Mouse (Mus musculus): ENCODE measurements around the gene Zfp637.

Gene Zfp637

DNA sequence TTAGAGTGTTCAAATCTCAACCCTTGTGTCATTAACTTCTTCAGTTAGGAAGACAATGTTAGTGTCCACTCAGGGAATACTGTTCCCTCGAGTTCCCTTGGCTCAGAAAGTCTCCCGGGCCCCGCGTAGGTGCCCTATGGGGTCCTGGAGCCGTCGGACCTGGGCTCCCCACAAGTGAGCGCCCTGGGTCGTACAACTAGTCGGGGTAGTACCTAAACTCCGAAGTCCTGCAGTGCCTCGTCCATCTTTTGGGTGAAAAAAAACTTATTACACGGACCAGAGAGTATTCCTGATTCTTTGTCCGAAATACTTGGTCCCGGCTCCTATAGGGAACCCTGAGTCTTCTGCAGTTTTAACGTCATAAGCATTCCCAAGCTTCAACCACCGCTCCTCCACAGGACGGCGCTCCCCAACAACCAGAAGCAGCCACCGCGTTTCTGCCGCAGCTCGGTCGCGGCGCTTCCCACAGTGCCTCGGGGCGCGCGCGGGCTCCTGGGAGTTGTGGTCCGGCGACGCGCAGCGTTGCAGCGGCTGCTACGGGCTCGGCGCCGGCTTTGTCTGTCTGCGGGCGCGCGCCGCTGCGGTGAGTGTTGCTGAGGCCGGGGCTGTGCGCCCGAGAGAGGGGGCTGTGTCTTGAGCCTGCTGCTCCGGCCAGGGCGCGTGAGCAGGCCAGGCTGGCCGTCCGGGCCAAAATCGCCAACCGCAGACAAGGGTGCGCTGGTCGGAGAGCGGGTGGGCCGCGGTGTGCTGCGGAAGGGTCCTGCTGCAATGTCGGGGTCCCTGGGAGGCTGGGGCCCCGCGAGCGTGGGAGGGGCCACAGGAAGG lies at the start of gene Zfp637:
Zfp637 (plus strand) TSS at position 495 of the 825 bp plus-strand sequence.
- DNase-seq (ENCODE audit: low read depth, low spot score): peak; percentile 97

DNA sequence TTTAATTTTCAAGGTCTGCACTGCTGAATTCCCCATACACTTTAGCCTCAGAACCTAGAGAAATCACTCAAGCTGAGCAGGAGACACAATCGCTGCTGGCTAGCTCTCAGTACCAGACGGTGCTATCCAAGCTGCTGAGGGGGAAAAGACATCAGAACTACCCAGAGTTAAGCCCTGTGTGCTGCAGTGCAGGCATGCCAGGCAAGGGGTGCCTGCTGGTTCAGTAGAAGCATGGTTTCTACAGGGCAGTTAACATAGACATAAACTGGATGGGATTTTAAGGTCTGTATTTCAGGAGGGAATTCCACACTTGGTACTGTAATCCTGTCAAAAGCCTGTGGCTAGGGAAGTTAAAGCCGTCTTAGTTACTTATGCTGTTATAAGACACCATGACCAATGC lies 45.7 kb upstream of the Zfp637 start:
- no peak for DNase-seq (ENCODE audit: low read depth, low spot score)

DNA sequence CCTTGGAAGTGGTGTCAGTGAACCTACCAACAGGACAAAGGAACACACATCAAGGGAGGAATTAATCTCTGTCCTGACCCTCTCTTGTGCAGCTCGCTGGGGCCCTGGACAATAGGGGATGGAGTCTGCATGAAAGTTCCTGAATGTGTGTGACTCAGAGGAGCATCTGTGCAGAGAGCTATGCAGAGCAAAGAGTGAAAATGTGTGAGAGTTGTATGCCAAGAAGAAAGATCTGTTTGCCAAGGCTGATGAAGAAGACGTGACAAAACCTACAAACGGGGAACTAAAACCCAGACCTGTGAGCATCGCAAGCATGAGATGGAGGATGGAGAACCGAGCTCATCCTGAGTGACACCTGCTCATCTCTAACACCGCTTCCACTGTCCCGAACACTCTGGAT lies 40.2 kb upstream of the Zfp637 start:
- DNase-seq (ENCODE audit: low read depth, low spot score): peak; percentile 85

GRCm38 (mm10) chr6:117801801-117802200 lies 39.2 kb upstream of the Zfp637 start:
- peak; percentile 15 for DNase-seq (ENCODE audit: low read depth, low spot score)

- DNase-seq (ENCODE audit: low read depth, low spot score): peak; percentile 75
Observed at GRCm38 (mm10) chr6:117807756-117808155, 33.2 kb upstream of the Zfp637 start.

DNA sequence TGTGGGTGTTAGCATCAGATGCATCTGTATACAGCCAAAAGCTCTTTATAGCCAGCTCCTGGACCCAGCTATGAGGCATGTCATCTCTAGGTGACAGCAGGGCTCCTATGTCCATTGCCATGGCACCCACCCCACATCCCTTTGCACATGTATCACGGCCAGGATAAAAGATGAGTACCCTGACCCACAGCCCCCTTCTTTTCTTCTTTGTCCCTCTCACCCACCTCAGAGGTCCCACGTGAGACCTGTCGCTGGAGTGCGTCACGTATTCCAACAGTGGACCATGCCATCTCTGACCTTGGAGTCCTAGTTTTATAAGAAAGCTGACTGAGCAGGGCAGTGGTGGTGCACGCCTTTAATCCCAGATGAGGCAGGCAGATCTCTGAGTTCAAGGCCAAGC lies 31.2 kb upstream of the Zfp637 start:
- DNase-seq (ENCODE audit: low read depth, low spot score): no peak

GRCm38 (mm10) chr6:117810717-117811116 lies 30.3 kb upstream of the Zfp637 start:
- DNase-seq (ENCODE audit: low read depth, low spot score): no peak

DNA sequence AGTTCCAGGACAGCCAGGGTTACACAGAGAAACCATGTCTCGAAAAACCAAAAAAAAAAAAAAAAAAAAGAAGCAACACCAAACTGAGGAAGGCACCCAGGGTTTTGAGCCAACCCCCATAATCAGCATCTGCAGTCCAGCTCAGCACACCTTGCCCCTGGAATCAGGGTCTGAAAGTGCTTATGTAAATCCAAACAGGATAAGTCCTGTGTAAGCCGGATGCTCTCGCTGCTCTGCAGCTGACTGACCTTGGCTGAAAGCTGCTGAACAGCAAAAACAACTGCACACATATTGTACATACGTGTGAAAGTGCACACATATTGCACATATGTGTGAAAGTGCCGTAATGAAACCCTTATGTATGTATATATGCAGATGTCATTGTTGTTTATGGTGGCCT lies 29.7 kb upstream of the Zfp637 start:
- DNase-seq (ENCODE audit: low read depth, low spot score): no peak

DNA sequence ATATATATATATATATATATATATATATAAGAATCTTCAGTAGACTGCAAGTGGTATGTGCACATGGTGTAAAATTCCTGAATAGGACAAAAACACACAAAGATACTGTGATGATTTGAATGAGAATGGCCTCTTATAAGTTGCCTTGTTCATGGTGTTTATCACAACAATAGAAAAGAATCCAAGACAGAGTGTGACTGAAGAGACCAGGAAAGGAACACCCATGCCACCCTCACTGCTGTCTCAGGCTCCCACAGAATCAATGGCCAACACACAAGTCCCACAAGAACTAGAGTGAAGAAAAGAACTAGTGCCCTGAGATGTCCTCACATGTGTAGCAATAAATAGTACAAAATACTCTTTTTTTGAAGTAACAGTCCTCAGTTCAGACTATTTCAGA lies 26.3 kb upstream of the Zfp637 start:
- DNase-seq (ENCODE audit: low read depth, low spot score): no peak

DNA sequence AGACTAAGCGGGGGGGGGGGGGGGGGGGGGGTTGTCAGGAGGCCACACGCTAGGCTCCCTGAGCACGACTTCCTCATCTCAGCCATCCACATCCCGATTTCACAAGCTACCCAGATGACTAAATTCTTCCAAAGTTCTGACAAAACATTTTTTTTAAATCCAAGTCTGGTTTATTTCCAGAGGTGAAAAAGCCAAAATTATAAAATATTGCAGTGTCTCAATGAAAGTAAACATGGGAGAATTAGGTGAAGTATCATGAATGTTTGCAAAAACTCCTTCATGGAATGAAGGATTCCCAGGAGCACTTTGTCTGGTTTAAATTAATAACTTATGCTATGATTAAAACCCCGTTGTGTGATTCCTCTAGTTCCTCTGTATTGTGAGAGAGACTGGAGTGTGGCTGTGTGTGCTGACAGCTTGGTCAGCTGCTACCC lies 23.9 kb upstream of the Zfp637 start:
- no peak for DNase-seq (ENCODE audit: low read depth, low spot score)

DNA sequence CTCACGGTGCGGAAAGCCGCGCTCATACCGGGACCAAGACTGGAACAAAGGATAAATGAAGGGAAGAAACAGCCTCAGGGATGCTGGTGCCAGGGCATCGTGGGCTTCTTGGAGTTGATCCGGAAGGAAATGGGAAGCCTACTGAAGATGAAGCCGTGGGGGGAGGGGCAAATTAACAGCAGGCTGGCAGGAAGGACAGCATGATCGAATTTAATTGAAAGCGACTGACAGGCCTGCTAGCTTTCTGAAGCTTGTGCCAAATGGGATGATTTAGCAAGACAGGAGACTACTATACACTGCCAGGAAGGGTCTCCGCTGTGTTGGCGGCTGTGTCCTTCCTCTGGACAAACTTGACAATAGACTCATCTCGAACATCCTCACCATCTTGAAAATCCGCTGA lies 20.7 kb upstream of the Zfp637 start:
- no peak for DNase-seq (ENCODE audit: low read depth, low spot score)

DNA sequence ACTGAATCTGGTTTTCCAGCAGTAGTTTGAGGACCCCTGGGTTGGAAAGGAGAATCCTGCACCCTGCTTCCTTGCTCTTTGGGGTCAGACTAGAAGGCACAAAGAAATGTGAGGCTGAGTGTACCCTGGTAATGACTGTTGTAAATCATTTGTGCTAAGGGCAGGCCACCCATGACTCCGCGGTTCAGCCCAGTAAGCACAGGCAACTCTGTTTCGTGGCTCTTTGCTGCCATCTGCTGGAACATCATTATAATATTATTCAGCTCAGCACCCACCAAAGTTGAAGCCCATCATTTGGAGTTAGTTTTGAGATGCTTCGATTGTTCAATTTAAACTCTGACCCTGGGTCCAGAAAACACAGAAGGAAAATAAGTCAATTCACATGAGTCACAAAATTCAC lies 15.6 kb upstream of the Zfp637 start:
- DNase-seq (ENCODE audit: low read depth, low spot score): peak; percentile 70

- peak; percentile 60 for DNase-seq (ENCODE audit: low read depth, low spot score)
Observed at GRCm38 (mm10) chr6:117828273-117828672, 12.7 kb upstream of the Zfp637 start.

GRCm38 (mm10) chr6:117841511-117841955 lies 553 bp downstream of the Zfp637 start:
- DNase-seq (ENCODE audit: low read depth, low spot score): peak; percentile 29

DNA sequence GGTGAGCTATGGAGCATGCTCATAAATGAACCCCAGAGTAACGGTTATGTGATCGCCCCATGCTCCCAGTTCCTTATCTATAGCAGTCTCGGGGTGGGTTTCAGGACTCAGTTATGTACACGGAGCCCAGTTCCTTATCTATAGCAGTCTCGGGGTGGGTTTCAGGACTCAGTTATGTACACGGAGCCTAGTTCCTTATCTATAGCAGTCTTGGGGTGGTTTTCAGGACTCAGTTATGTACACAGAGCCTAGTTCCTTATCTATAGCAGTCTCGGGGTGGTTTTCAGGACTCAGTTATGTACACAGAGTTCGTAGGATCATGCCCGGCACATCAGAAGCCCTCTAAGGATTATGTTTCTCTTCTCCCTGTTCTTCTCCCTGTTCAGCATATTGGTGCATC lies 3.6 kb downstream of the Zfp637 start:
- no peak for DNase-seq (ENCODE audit: low read depth, low spot score)

DNA sequence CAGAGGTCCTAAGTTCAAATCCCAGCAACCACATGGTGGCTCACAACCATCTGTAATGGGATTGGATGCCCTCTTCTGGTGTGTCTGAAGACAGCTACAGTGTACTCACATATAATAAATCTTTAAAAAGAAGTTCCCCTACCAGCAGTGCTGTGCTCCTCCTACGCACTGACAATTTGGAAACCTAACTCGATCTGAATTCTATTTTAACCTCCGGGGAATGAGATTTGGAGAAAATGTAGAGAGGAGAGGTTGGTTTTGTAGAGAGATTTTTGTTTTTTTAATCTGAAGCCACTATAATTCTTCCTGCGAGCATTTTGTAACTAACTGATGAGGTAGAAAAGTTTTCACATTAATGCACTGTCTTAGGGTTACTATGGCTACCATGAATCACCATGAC lies 5.7 kb downstream of the Zfp637 start:
- DNase-seq (ENCODE audit: low read depth, low spot score): peak; percentile 82

DNA sequence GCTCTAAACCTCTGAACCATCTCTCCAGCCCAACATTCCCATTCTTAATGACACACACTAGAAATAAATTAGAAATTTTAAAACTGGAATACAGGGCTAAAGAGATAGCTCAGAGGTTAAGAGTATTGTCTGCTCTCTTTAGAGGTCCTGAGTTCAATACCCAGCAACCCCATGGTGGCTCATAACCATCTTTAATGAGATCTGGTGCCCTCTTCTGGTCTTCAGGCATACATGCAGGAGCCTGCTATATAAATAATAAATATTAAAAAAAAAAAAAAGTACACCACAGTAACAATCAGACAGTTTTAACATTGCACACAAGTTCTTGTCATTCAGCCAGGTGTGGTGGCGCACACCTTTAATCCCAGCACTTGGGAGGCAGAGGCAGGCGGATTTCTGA lies 6.8 kb downstream of the Zfp637 start:
- DNase-seq (ENCODE audit: low read depth, low spot score): no peak

- no peak for DNase-seq (ENCODE audit: low read depth, low spot score)
Observed at GRCm38 (mm10) chr6:117848577-117848976, 7.6 kb downstream of the Zfp637 start.

- no peak for DNase-seq (ENCODE audit: low read depth, low spot score)
Observed at GRCm38 (mm10) chr6:117851747-117852146, 10.8 kb downstream of the Zfp637 start.

- DNase-seq (ENCODE audit: low read depth, low spot score): no peak
Observed at GRCm38 (mm10) chr6:117857990-117858389, 17.0 kb downstream of the Zfp637 start.

DNA sequence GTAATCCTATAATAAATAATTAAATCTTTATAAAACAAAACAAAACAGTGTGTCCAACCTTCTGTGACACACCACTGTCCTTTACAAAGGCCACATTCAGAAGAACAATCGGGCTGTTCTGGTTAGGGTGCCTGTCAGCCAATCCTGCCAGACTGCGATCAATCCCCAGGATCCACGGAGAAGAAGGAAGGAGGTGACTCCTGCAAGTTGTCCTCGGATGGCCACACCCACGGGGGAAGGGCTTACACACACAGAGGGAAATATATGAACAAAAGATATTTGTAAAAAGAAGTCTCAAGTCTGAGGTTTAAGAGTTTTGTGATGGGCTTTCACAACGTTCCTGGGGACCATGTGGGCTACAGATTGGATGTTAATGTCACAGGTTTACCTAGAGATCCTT lies 20.9 kb downstream of the Zfp637 start, which contains the start of gene Zfp239:
Zfp239 (plus strand) TSS at position 253 of the 400 bp plus-strand sequence.
- DNase-seq (ENCODE audit: low read depth, low spot score): peak; percentile 45

DNA sequence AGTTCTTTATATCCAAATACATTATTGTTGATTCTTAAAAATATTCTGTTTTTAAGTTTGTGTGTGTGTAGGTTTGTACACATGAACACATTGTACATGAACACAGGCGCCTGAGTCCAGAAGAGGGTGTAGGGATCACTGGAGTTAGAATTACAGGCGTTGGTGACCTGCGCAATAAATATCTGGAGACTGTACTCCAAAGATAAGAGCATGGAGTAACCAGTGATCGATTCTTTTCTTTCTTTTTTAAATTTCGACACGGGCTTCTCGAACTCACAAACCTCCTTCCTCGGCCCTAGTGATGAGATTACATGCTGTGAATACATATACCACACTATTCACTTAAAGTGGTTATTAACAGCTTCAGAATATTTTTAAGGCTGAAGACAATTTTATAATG lies 21.5 kb downstream of the Zfp637 start:
- no peak for DNase-seq (ENCODE audit: low read depth, low spot score)

- DNase-seq (ENCODE audit: low read depth, low spot score): peak; percentile 94
Observed at GRCm38 (mm10) chr6:117862899-117863620, 22.1 kb downstream of the Zfp637 start.

Data from brain, adult 2 months (tissue).